Mouse (Mus musculus): ENCODE results near the gene Cpne8. TPM values are rescaled to one million over a fixed set of nuclear protein-coding genes. Genes with fewer than 3 reads are reported as not detected.

Gene Cpne8
- polyA plus RNA-seq, 1 experiment = 14.4 TPM

- TF ChIP-seq POLR2A (IDR thresholded peaks at IDR 0.05; ENCODE audit: low read depth, low read length) (no peak), CTCF (conservative IDR thresholded peaks at IDR 0.05; ENCODE audit: insufficient read depth, insufficient read length, low read depth, low read length) (no peak)
- WGBS = 72% methylated on average over 12 of the region's 12 CpGs
- H3K27ac ChIP-seq (ENCODE audit: insufficient read depth, low read depth, low read length) = no peak overlapping the region
These were observed 117.6 kb downstream of the Cpne8 start for GRCm38 (mm10) chr15:90561613-90562012.

DNA sequence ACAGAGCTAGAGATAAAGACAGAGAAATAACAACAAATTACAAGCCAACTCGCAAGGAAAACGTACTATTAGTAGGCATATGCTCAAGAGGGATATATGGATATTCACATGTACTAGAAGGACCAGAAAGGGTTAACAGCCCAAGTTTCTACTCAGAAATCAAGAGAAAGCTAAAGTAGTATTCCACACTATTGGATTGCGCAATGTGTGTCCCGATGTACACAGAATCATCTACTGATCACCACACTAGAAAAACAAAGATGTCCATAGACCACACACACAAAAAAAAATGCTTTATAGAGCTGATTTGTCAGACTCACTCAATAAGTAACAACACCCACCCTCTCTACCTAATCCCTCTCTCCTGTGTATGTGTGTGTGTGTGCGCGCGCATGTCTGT lies 130.6 kb downstream of the Cpne8 start:
- no peak for TF ChIP-seq POLR2A (IDR thresholded peaks at IDR 0.05; ENCODE audit: low read depth, low read length)
- no peak for TF ChIP-seq CTCF (conservative IDR thresholded peaks at IDR 0.05; ENCODE audit: insufficient read depth, insufficient read length, low read depth, low read length)
- no peak overlapping the region for H3K4me3 ChIP-seq (ENCODE audit: insufficient read depth, low read depth, low read length)

More at GRCm38 (mm10) chr15:90561613-90562012, 117.6 kb downstream of the Cpne8 start:
- no peaks in the 10 kb centered on the region for H3K27me3 ChIP-seq (replicated peaks; ENCODE audit: control insufficient read depth, insufficient read depth, low read length)
- no peaks in the 10 kb centered on the region for H3K36me3 ChIP-seq (ENCODE audit: control insufficient read depth, insufficient read depth, low read length)
- no peak overlapping the region for H3K4me3 ChIP-seq (ENCODE audit: insufficient read depth, low read depth, low read length)
- no peak for DNase-seq
- H3K4me1 ChIP-seq (ENCODE audit: control insufficient read depth, insufficient read depth, low read length) = no peaks in the 10 kb centered on the region

DNA sequence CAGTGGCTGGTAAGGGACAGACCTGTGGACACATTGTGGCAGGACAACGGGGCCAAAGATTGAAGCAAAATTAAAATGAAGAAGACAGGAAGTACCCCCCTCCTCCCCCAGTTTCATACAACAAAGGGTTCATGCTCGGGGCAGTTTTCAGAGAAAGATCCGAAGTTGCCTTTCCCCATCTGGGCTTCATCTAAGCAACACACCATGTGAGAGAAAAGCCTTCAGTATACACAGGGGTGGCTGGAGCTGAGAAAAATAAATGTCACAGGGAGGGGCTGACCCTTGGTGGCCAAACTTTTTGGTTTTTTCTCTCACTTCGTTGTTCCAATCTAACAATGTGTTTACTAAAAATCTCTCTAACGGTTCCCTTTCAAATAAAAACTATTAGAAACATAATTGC lies 135.8 kb downstream of the Cpne8 start:
- WGBS = 69% methylated on average over 5 of the region's 5 CpGs
- TF ChIP-seq CTCF (conservative IDR thresholded peaks at IDR 0.05; ENCODE audit: insufficient read depth, insufficient read length, low read depth, low read length) (no peak), POLR2A (IDR thresholded peaks at IDR 0.05; ENCODE audit: low read depth, low read length) (no peak)
- no peak overlapping the region for H3K27ac ChIP-seq (ENCODE audit: insufficient read depth, low read depth, low read length)
- DNase-seq = no peak
- no peak overlapping the region for H3K4me3 ChIP-seq (ENCODE audit: insufficient read depth, low read depth, low read length)
- no peaks in the 10 kb centered on the region for H3K36me3 ChIP-seq (ENCODE audit: control insufficient read depth, insufficient read depth, low read length)
- H3K27me3 ChIP-seq (replicated peaks; ENCODE audit: control insufficient read depth, insufficient read depth, low read length) = no peaks in the 10 kb centered on the region
- no peaks in the 10 kb centered on the region for H3K4me1 ChIP-seq (ENCODE audit: control insufficient read depth, insufficient read depth, low read length)

More for the DNA sequence above, 130.6 kb downstream of the Cpne8 start:
- H3K36me3 ChIP-seq (ENCODE audit: control insufficient read depth, insufficient read depth, low read length) = no peaks in the 10 kb centered on the region
- no peaks in the 10 kb centered on the region for H3K4me1 ChIP-seq (ENCODE audit: control insufficient read depth, insufficient read depth, low read length)
- no peak overlapping the region for H3K27ac ChIP-seq (ENCODE audit: insufficient read depth, low read depth, low read length)
- H3K27me3 ChIP-seq (replicated peaks; ENCODE audit: control insufficient read depth, insufficient read depth, low read length) = no peaks in the 10 kb centered on the region
- 98% methylated on average over 7 of the region's 7 CpGs for WGBS
- DNase-seq = no peak

- H3K4me3 ChIP-seq (ENCODE audit: insufficient read depth, low read depth, low read length) = no peak overlapping the region
- no peaks in the 10 kb centered on the region for H3K4me1 ChIP-seq (ENCODE audit: control insufficient read depth, insufficient read depth, low read length)
- H3K27ac ChIP-seq (ENCODE audit: insufficient read depth, low read depth, low read length) = no peak overlapping the region
- no peaks in the 10 kb centered on the region for H3K27me3 ChIP-seq (replicated peaks; ENCODE audit: control insufficient read depth, insufficient read depth, low read length)
- TF ChIP-seq CTCF (conservative IDR thresholded peaks at IDR 0.05; ENCODE audit: insufficient read depth, insufficient read length, low read depth, low read length) (no peak), POLR2A (IDR thresholded peaks at IDR 0.05; ENCODE audit: low read depth, low read length) (no peak)
- no peak for DNase-seq
- H3K36me3 ChIP-seq (ENCODE audit: control insufficient read depth, insufficient read depth, low read length) = no peaks in the 10 kb centered on the region
These were observed 137.1 kb downstream of the Cpne8 start for GRCm38 (mm10) chr15:90542126-90542525.

DNA sequence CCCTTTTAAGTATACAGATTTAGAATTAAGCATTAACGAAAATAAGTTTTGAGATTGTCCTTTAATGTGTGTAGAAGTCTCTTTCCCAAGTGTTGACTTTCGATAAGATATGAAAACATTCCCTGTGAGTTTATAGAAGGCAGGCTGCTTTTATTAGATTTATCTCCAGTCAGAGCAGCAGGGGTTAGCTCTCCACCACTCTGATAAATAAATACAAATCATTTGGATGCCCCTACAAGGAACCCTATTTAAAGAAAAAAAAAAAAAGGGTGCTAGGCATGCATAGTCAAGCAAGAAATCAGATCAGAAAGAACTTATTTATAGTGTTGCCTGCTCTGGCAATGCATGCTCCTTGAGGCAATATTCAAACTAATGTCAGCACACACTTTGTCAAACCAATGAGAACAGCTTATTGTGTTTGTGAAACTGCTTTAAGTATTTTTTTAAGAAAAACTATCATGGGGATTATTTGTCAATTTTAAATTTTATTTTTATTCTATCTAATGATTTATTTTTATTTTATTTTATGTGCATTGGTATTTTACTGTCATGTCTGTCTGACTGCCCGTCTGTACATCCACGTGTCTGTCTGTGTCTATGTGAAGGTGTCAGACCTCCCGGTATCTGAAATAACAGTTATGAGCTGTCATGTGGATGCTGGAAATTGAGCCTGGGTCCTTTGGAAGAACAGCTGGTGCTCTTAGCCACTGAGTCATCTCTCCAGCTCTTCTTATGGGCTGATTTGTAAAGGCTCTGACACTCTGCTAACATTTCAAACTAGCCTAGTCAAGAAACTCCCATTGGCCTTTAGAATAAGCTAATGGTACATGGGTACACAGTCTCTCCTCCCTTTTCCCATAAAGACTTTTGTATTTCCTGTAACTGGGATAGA lies 142.7 kb downstream of the Cpne8 start:
- Histone ChIP-seq H3K27ac (ENCODE audit: insufficient read depth, low read depth, low read length) (no peak overlapping the region), H3K27me3 (replicated peaks; ENCODE audit: control insufficient read depth, insufficient read depth, low read length) (no peaks in the 10 kb centered on the region), H3K4me1 (ENCODE audit: control insufficient read depth, insufficient read depth, low read length) (no peaks in the 10 kb centered on the region), H3K36me3 (ENCODE audit: control insufficient read depth, insufficient read depth, low read length) (no peaks in the 10 kb centered on the region), H3K4me3 (ENCODE audit: insufficient read depth, low read depth, low read length) (no peak overlapping the region)
- WGBS = 76% methylated on average over 5 of the region's 5 CpGs
- TF ChIP-seq POLR2A (IDR thresholded peaks at IDR 0.05; ENCODE audit: low read depth, low read length) (no peak), CTCF (conservative IDR thresholded peaks at IDR 0.05; ENCODE audit: insufficient read depth, insufficient read length, low read depth, low read length) (no peak)
- DNase-seq = no peak

DNA sequence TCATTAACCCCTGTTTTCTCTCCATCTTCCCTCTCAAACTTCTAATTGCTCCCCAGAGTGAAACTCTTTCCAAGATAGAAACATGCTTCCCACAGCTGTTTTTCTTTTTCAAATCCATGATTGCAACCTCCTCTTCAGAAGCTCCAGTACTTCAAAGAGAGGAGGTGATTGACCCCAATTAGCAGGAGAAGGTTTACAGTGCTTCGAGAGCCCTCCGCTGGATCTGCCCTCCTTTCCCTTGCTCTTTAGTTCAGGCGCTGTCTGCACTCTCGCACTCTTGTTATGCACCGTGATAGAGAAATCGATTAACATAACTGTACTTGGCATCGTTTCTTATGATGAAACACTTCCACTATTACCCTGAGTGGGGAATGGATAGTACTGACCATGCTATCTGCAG lies 143.5 kb downstream of the Cpne8 start:
- DNase-seq = no peak
- Histone ChIP-seq H3K4me1 (ENCODE audit: control insufficient read depth, insufficient read depth, low read length) (no peaks in the 10 kb centered on the region), H3K27ac (ENCODE audit: insufficient read depth, low read depth, low read length) (no peak overlapping the region), H3K4me3 (ENCODE audit: insufficient read depth, low read depth, low read length) (no peak overlapping the region), H3K27me3 (replicated peaks; ENCODE audit: control insufficient read depth, insufficient read depth, low read length) (no peaks in the 10 kb centered on the region), H3K36me3 (ENCODE audit: control insufficient read depth, insufficient read depth, low read length) (no peaks in the 10 kb centered on the region)
- TF ChIP-seq CTCF (conservative IDR thresholded peaks at IDR 0.05; ENCODE audit: insufficient read depth, insufficient read length, low read depth, low read length) = no peak
- TF ChIP-seq POLR2A (IDR thresholded peaks at IDR 0.05; ENCODE audit: low read depth, low read length) = no peak
- 36% methylated on average over 7 of the region's 7 CpGs for WGBS

DNA sequence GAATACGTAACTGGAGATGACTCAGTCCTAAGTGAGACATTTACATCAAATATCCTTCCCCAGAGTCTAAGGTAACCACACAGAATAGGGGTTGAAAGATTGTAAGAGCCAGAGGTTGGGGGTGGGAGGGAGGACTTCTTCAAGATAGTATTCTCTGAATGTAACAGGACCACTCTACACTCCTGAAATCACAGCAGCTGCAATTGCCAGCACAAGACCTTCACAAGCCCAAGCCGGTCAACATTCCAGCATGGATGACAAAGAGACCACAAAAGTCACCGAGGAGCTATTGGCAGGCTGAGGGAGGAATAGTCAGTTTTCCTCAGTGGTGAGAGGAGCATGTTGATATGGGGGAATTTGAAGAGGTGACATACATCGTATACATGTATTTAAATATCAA lies 166.5 kb downstream of the Cpne8 start:
- no peak for DNase-seq
- no peaks in the 10 kb centered on the region for H3K36me3 ChIP-seq (ENCODE audit: control insufficient read depth, insufficient read depth, low read length)
- H3K4me1 ChIP-seq (ENCODE audit: control insufficient read depth, insufficient read depth, low read length) = no peaks in the 10 kb centered on the region; the same call in 1 of the 2 replicates
- H3K27me3 ChIP-seq (replicated peaks; ENCODE audit: control insufficient read depth, insufficient read depth, low read length) = no peaks in the 10 kb centered on the region
- no peak for TF ChIP-seq POLR2A (IDR thresholded peaks at IDR 0.05; ENCODE audit: low read depth, low read length)
- no peak overlapping the region for H3K4me3 ChIP-seq (ENCODE audit: insufficient read depth, low read depth, low read length)
- H3K27ac ChIP-seq (ENCODE audit: insufficient read depth, low read depth, low read length) = no peak overlapping the region
- 93% methylated on average over 4 of the region's 4 CpGs for WGBS
